Mouse (Mus musculus) cerebellum, adult 2 months (tissue): ENCODE results near the gene Rxfp4. TPM values are rescaled to one million over a fixed set of nuclear protein-coding genes. Genes with fewer than 3 reads are reported as not detected.

ENCODE experiments used
- DNase-seq, 2 experiments: peaks; one replicate each; pipeline ENCODE4 v3.0.0; 2021
- H3K27ac ChIP-seq: fragments of 200-500 bp; 2 replicates; pipeline ENCODE4 v1.5.1; 2012; ENCODE audit warnings: low read length, control low read depth, inconsistent platforms; ENCODE audit not compliant: insufficient read depth
- H3K27me3 ChIP-seq: fragments of 200-500 bp; 2 replicates; pipeline ENCODE4 v1.6.1; 2012; ENCODE audit warnings: inconsistent platforms, mild to moderate bottlenecking, low read length, moderate library complexity; ENCODE audit not compliant: control insufficient read depth, insufficient read depth
- H3K4me1 ChIP-seq: fragments of 200-500 bp; 2 replicates; pipeline ENCODE4 v1.6.1; 2011; ENCODE audit warnings: low read length; ENCODE audit not compliant: control insufficient read depth, insufficient read depth
- H3K4me3 ChIP-seq: fragments of 200-500 bp; replicated peaks from 2 replicates; pipeline ENCODE3; 2011; ENCODE audit warnings: mild to moderate bottlenecking, low read depth, low read length, control low read depth; ENCODE audit not compliant: insufficient read depth
- CTCF ChIP-seq: fragments of 200-500 bp; IDR thresholded peaks from 2 replicates; pipeline ENCODE4 v1.5.1; 2011; ENCODE audit warnings: low read depth, mild to moderate bottlenecking, control low read depth, low read length, moderate library complexity, borderline replicate concordance; ENCODE audit not compliant: insufficient read depth
- POLR2A ChIP-seq: fragments of 200-500 bp; IDR thresholded peaks from 2 replicates; pipeline ENCODE4 v1.6.1; 2011; ENCODE audit warnings: low read length, control low read depth, borderline replicate concordance; ENCODE audit not compliant: insufficient read depth
- WGBS: fragments of 180-500 bp; shearing (Covaris S2); methylation state at CpG from one replicate; pipeline ENCODE4 v1.1.7; 2018; 5-methylcytosine and 5-hydroxymethylcytosine counted together
- polyA plus RNA-seq: library from polyadenylated mRNA; depleted of rRNA; stranded (reverse); fragments of >200 nt; gene quantifications from 2 replicates; pipeline ENCODE4 v1.2.3, GENCODE M21; 2012; rRNA removed

Rxfp4 gene
- polyA plus RNA-seq, 1 experiment: not detected

- Histone ChIP-seq H3K4me3 (no peak overlapping the region), H3K4me1 (no peaks in the 10 kb centered on the region), H3K27me3 (no peaks in the 10 kb centered on the region), H3K27ac (no peak overlapping the region)
- DNase-seq: no peak
- TF ChIP-seq POLR2A: no peak
- no peak for TF ChIP-seq CTCF
- WGBS: 55% methylated on average over 4 of the region's 4 CpGs
Observed at GRCm38 (mm10) chr3:88602466-88602865, 50.5 kb downstream of the Rxfp4 start.

Other genes starting within 250 kb of the Rxfp4 start
- gene Pmf1, start 242.8 kb downstream of the Rxfp4 start, polyA plus RNA-seq: 13.8 and 14.5 TPM in 2 replicates
- 57.6 and 61.2 TPM in 2 replicates for gene Slc25a44, start 228.0 kb downstream of the Rxfp4 start, polyA plus RNA-seq
- gene Sema4a, start 192.0 kb downstream of the Rxfp4 start, polyA plus RNA-seq: 31.6 and 31.8 TPM in 2 replicates
- gene Lmna, start 143.2 kb downstream of the Rxfp4 start, polyA plus RNA-seq: 51.4 and 57.1 TPM in 2 replicates
- gene Mex3a, start 120.7 kb downstream of the Rxfp4 start, polyA plus RNA-seq: 1.2 and 1.3 TPM in 2 replicates
- 0.46 and 1.4 TPM in 2 replicates for gene Rab25, start 104.8 kb downstream of the Rxfp4 start, polyA plus RNA-seq
- gene Lamtor2, start 100.1 kb downstream of the Rxfp4 start, polyA plus RNA-seq: 143 and 159 TPM in 2 replicates
- 86.4 and 87.3 TPM in 2 replicates for gene Ubqln4, start 99.4 kb downstream of the Rxfp4 start, polyA plus RNA-seq
- 141 and 142 TPM in 2 replicates for gene Ssr2, start 77.3 kb downstream of the Rxfp4 start, polyA plus RNA-seq
- 128 and 129 TPM in 2 replicates for gene Arhgef2, start 47.2 kb downstream of the Rxfp4 start, polyA plus RNA-seq
- gene Khdc4, start 32.7 kb upstream of the Rxfp4 start, polyA plus RNA-seq: 92.7 and 99.6 TPM in 2 replicates
- gene Rit1, start 63.7 kb upstream of the Rxfp4 start, polyA plus RNA-seq: 57.3 and 64.3 TPM in 2 replicates
- gene Syt11, start 122.0 kb upstream of the Rxfp4 start, polyA plus RNA-seq: 414 and 477 TPM in 2 replicates
- gene Gon4l, start 182.1 kb upstream of the Rxfp4 start, polyA plus RNA-seq: 33.4 and 35.0 TPM in 2 replicates